Mouse (Mus musculus): ENCODE data around the gene Fahd1.

DNA sequence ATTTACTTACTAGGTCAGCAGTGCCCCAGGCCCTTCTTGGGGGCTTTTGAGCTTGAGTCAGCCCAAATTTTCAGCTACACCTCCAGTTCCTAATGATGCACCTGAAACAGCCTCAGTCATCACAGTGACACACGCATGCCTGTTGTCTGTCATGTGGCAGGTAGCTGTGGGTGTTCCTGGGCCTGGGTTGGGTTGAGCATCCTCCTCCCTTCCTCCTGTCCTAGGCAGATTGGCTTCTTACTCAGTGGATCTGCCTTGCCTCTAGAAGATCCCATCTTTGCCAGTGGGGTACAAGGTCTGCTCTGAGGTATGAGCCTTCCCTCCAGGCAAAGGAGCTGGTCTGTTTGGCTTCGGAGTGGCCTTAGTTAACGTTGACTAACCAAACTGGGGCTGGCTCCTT is 38.7 kb upstream of the Fahd1 start:
- TF ChIP-seq CTCF (IDR thresholded peaks at IDR 0.05; ENCODE audit: control insufficient read depth, insufficient read depth, insufficient replicate concordance, low read depth, low read length) (no peak), POLR2A (IDR thresholded peaks at IDR 0.05; ENCODE audit: control insufficient read depth, low read depth, low read length) (no peak; the same call in 1 of the 2 replicates)

All from testis, adult 2 months (tissue).